Mouse (Mus musculus): Measurements from ENCODE around the gene Piwil4. TPM values are rescaled to one million over a fixed set of nuclear protein-coding genes. Genes with fewer than 3 reads are reported as not detected.

Gene Piwil4
- 0.35 TPM in 1 of 2 replicates, not detected in the other for total RNA-seq (2017)

DNA sequence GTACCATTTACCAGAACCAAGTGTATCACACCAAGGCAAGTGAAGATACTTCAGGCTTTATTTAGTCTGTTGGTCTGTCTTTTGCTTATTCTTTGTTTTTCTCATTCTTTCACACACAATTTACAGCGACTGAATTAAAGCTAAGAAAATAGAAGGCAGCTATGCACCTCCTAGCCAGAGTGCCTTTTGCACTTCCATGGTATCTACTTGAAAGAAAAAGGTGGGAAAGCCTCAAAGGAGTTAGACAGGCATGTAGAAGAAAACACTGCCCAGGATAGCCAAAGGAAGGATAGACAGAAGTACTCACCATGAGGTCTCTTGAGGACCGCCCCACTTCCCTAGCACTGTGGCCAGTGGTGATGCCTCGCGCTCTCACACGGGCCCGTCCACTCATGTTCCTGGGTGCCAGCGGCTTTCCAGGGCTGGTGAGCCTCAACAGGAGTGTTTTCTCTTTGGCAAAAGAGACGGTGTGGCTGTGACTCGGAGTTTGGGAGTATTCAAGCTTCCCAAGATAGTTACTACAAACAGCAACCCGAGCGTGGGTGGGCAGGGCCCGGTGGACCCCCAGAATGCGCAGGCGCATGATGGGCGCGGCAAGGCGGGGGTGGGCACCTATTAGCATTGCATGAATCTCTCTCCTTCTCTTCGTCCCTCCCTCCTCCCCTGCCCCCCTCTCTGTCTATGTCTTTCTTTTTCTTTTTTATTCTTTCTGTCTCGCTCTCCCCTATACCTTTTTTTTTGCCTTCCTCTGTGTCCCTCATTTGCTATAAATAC, at the start of gene Piwil4:
Gene Piwil4, minus strand, starts transcription at position 583 of the 774 bp plus-strand sequence.
- ATAC-seq (replicated peaks in 1 of 2; ENCODE audit: insufficient read depth in 1 of 2, low FRiP score in 2 of 2, low TSS enrichment in 1 of 2, low read depth in 1 of 2, poor library complexity in 2 of 2, severe bottlenecking in 2 of 2), result no peak

- ATAC-seq (replicated peaks in 1 of 2; ENCODE audit: insufficient read depth in 1 of 2, low FRiP score in 2 of 2, low TSS enrichment in 1 of 2, low read depth in 1 of 2, poor library complexity in 2 of 2, severe bottlenecking in 2 of 2), result no peak
Measured at GRCm38 (mm10) chr9:14787356-14787755, 46.8 kb upstream of the Piwil4 start.

DNA sequence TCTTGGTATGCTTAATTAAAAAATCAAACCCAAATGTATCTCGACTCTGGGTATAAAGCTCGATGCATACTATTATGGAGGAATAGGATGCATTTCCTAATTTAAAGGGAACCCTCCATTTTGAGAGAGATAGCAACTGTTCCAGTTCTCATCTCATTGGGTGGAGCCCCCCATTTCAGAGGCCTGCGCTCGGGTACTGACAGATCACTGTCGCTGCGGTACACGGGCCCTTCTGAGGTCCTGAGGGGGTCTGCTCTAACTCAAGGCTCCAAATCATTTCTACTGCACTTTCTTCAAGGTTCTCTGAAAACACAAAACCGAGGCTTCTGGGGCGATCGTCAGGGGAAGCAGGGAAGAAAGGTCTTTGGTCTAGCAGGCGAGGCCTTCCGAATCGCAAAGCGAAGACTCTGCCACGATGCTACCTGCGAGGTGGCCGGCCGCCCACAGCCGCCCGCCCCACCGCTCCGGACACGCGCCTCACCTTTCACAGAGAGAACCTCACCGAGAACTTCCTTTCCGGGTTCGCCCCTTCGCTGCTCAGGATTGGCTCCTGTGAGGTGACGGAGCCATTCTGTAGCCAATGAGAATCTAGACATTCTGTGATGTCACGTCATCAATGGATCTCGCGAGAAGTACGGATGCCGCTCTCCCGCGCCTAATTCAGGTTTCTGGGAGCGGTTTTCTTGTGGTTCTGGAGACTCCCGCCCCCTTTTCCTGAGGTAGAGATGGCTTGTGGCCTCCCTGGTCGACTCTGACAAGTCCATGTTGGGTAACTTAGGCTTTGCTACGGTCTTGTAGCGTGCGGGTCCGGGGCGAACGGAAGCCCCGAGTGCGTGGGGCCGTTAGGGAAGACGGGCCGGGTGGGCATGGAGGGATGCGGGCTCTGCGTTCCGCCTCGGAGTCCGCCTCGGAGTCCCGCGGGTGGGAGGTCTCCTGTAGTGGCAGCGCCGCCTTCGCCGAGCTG, 43.8 kb upstream of the Piwil4 start, which contains the start of the genes Mre11a and Ankrd49:
Gene Mre11a, plus strand, starts transcription at position 616 of the 964 bp plus-strand sequence.
Gene Ankrd49, minus strand, starts transcription at position 818 of the 964 bp plus-strand sequence.
- peak; percentile 98 to 99 for ATAC-seq (replicated peaks in 1 of 2; ENCODE audit: insufficient read depth in 1 of 2, low FRiP score in 2 of 2, low TSS enrichment in 1 of 2, low read depth in 1 of 2, poor library complexity in 2 of 2, severe bottlenecking in 2 of 2)

- no peak for ATAC-seq (replicated peaks in 1 of 2; ENCODE audit: insufficient read depth in 1 of 2, low FRiP score in 2 of 2, low TSS enrichment in 1 of 2, low read depth in 1 of 2, poor library complexity in 2 of 2, severe bottlenecking in 2 of 2)
Measured at GRCm38 (mm10) chr9:14778341-14778740, 37.8 kb upstream of the Piwil4 start.

DNA sequence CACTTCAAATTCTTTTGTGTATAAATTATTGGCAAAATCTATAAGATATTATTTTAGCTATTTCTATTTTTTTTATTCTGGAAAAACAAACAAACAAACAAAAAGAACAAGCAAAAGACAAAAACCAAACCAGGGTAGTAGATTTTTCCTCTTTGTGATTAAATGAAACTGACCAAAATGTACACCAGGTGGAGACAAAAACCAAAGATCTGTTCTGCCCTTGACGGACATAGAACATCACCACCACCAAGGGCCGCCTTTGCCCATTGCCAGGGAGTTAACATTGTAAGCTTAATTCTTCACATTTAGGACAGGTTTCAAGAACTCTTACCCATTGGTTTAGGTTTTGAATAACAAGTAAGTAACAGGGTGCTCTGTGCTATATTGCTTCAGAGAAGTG, 33.3 kb upstream of the Piwil4 start:
- 0 out of 4 replicates have a peak, but pooled peaks of 1 of the 2 experiments have one; percentile 29 for ATAC-seq (replicated peaks in 1 of 2; ENCODE audit: insufficient read depth in 1 of 2, low FRiP score in 2 of 2, low TSS enrichment in 1 of 2, low read depth in 1 of 2, poor library complexity in 2 of 2, severe bottlenecking in 2 of 2)

DNA sequence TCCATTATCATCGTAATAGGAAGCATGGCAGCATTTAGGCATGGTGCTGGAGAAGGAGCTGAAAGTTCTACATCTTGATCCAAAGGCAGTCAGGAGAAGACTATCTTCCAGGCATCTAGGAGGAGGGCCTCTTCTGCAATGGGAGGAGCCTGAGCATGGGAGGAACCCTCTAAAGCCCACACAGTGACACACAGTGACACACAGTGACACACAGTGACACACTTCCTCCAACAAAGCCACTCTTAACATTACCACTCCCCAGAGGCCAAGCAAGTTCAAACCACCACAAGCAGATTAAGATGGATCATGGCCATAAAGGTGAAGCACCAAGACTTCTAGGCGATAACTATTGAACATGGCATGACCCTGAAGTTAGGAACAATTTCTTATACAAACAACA, 31.5 kb upstream of the Piwil4 start:
- ATAC-seq (replicated peaks in 1 of 2; ENCODE audit: insufficient read depth in 1 of 2, low FRiP score in 2 of 2, low TSS enrichment in 1 of 2, low read depth in 1 of 2, poor library complexity in 2 of 2, severe bottlenecking in 2 of 2), result peak; percentile 39 to 47; a peak in 3 of 4 replicates

GRCm38 (mm10) chr9:14770803-14771471, 30.4 kb upstream of the Piwil4 start, which contains the start of gene 1700012B09Rik:
Gene 1700012B09Rik, minus strand, starts transcription at chr9:14771030.
- ATAC-seq (replicated peaks in 1 of 2; ENCODE audit: insufficient read depth in 1 of 2, low FRiP score in 2 of 2, low TSS enrichment in 1 of 2, low read depth in 1 of 2, poor library complexity in 2 of 2, severe bottlenecking in 2 of 2), result peak; percentile 63 to 68

DNA sequence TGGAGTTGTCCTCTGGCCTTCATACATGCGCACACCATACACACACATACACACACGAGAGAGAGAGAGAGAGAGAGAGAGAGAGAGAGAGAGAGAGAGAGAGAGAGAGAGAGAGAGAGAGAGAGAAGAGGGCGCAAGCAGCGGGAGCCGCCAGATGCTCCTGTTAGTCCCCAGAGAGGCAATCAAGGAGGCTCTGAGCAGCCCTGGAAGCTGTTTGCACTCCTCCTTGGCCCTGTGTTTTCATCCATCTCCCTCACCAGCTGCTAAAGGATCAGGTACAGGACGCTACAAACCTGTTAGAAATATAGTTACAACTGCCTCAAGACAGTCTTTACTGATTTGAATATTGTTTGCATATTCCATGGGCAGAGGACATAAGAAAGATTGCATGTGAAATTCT, 29.3 kb upstream of the Piwil4 start:
- no peak for ATAC-seq (replicated peaks in 1 of 2; ENCODE audit: insufficient read depth in 1 of 2, low FRiP score in 2 of 2, low TSS enrichment in 1 of 2, low read depth in 1 of 2, poor library complexity in 2 of 2, severe bottlenecking in 2 of 2)

GRCm38 (mm10) chr9:14764765-14765164, 24.2 kb upstream of the Piwil4 start:
- peak; percentile 52 to 71; a peak in 2 of 4 replicates for ATAC-seq (replicated peaks in 1 of 2; ENCODE audit: insufficient read depth in 1 of 2, low FRiP score in 2 of 2, low TSS enrichment in 1 of 2, low read depth in 1 of 2, poor library complexity in 2 of 2, severe bottlenecking in 2 of 2)

DNA sequence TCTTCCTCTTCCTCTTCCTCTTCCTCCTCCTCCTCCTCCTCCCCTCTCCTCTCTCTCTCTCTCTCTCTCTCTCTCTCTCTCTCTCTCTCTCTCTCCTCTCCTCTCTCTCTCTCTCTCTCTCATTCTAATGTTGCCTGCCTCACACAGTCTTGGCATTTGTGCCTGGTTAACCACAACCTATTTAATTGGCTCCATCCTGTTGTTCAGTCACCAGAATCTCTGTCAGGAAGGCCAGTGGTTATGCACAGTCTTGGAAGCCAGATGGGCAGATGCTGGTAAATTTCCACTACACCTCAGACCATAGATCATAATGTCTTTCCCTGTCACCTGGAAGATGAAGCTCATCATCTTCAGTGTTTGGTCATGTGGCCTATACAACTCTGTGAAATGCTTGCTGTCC, 18.7 kb upstream of the Piwil4 start:
- ATAC-seq (replicated peaks in 1 of 2; ENCODE audit: insufficient read depth in 1 of 2, low FRiP score in 2 of 2, low TSS enrichment in 1 of 2, low read depth in 1 of 2, poor library complexity in 2 of 2, severe bottlenecking in 2 of 2), result peak; percentile 64 to 72; a peak in 3 of 4 replicates

DNA sequence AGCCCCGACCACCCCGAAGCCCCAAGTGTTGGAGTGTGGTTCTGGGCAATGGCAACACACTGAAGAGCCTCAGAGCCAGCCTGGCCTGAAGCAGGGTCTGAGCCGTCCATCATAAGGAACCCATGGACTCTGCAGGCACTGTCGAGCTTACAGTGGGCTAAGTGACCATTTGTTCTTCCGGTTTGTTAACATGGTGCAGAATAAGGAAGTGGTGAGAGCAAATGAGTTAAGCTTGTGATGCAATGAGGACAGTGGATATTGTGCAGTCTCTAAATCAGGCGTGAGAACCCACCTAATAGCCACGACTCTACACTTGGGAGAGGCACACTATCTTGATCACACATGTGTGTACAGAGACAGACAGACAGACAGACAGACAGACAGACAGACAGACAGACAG, 18.1 kb upstream of the Piwil4 start:
- ATAC-seq (replicated peaks in 1 of 2; ENCODE audit: insufficient read depth in 1 of 2, low FRiP score in 2 of 2, low TSS enrichment in 1 of 2, low read depth in 1 of 2, poor library complexity in 2 of 2, severe bottlenecking in 2 of 2), result peak; percentile 84 to 91

DNA sequence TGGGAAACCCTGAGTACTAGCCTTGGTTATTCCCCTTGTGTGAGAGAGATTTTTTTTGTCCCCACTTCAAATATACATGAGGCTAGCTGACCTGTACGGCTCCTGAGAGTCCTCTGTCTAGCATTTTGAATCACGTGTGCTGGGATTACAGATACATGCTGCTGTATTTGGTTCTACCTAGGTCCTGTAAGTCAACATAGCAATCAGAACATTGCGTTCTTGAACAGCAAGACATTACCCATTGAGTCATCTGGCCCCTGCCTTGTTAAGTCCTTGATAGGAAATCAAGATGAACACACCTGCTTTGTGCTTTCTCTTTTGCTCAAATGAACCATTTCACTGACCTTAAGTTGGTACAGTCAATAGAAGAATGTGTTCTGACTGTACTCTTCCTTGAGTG, 13.9 kb upstream of the Piwil4 start:
- no peak for ATAC-seq (replicated peaks in 1 of 2; ENCODE audit: insufficient read depth in 1 of 2, low FRiP score in 2 of 2, low TSS enrichment in 1 of 2, low read depth in 1 of 2, poor library complexity in 2 of 2, severe bottlenecking in 2 of 2)

GRCm38 (mm10) chr9:14753947-14754346, 13.4 kb upstream of the Piwil4 start:
- ATAC-seq (replicated peaks in 1 of 2; ENCODE audit: insufficient read depth in 1 of 2, low FRiP score in 2 of 2, low TSS enrichment in 1 of 2, low read depth in 1 of 2, poor library complexity in 2 of 2, severe bottlenecking in 2 of 2), result no peak

GRCm38 (mm10) chr9:14752001-14752522, 11.5 kb upstream of the Piwil4 start, which contains the start of gene Fut4:
Gene Fut4, minus strand, starts transcription at chr9:14752393.
- ATAC-seq (replicated peaks in 1 of 2; ENCODE audit: insufficient read depth in 1 of 2, low FRiP score in 2 of 2, low TSS enrichment in 1 of 2, low read depth in 1 of 2, poor library complexity in 2 of 2, severe bottlenecking in 2 of 2), result peak; percentile 69 to 70

DNA sequence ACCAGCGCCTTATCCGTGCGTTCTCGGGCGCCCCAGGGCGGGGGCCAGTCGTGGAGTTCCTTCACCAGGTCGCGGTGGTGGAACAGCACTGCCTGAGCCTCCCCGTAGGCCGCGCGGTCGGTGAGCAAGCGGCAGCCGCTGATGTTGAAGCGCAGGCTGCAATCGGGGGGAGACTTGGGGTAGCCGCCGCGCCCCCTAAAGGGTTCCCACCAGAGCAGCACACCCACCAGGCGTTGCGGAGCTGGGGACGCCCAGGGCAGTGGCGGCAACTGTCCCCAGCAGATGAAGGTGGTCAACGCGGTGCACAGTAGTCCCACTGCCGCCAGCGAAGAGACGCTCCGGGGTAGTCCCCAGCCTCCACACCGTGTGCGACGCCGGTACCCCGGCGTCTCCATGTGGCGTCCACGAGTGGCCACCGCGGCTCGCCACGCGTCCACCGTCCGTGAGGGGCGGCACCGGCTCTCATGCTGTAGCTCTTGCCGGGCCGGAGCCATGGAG, 11.0 kb upstream of the Piwil4 start:
- peak; percentile 53 to 57 for ATAC-seq (replicated peaks in 1 of 2; ENCODE audit: insufficient read depth in 1 of 2, low FRiP score in 2 of 2, low TSS enrichment in 1 of 2, low read depth in 1 of 2, poor library complexity in 2 of 2, severe bottlenecking in 2 of 2)

- ATAC-seq (replicated peaks in 1 of 2; ENCODE audit: insufficient read depth in 1 of 2, low FRiP score in 2 of 2, low TSS enrichment in 1 of 2, low read depth in 1 of 2, poor library complexity in 2 of 2, severe bottlenecking in 2 of 2), result 0 out of 4 replicates have a peak, but pooled peaks have one; percentile 3 to 4
Measured at GRCm38 (mm10) chr9:14750901-14751502, 10.5 kb upstream of the Piwil4 start.

All from hematopoietic stem cell, adult 5-6 weeks (primary cell).